Comparison of ENCODE assay signal across 14 mouse cellular contexts in the genomic region with DNA sequence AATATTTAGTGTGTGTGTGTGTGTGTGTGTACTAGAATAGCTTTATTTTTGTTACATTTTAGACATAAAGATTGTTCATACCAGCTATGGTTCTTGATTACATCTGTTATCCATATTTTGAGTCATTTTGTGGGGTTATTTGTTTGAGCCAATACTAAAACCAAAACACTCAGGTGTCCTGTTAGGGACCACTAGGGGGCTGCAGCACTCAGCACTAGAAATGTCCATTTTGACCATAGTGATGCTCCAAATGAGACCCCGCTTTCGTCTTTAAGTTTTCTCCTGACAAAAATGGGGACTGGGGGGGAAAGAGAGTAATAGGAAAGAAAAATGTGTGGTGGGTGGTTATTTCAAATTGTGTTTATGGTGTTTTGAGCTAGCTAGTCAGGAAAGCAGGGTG. TPM values are rescaled to one million over a fixed set of nuclear protein-coding genes. Genes with fewer than 3 reads are reported as not detected.
DNase-seq lines count a peak whose midpoint lies in the region; ATAC-seq and TF ChIP-seq lines count a peak whose summit lies in the region.
"Had no signal": no experiment of that assay in that cellular context is flagged by ENCODE, and none has a peak within 500 bp of the region (broad histone marks: within the 10 kb centered on the region; RNA-seq: fewer than 3 reads in every experiment).

No protein-coding gene starts in this region.

- TF ChIP-seq CTCF in liver, embryonic 14.5 days (IDR thresholded peaks at IDR 0.05; ENCODE audit: low read depth), result peak; percentile 25; the same call in 1 of the 2 replicates

- no peak overlapping the region for H3K4me3 ChIP-seq in forebrain, embryonic 14.5 days (ENCODE audit: low read depth, low read length)
- H3K4me3 ChIP-seq in forebrain, embryonic 13.5 days, result no peak overlapping the region
- H3K4me3 ChIP-seq in liver, embryonic 14.5 days (ENCODE audit: insufficient read depth in 1 of 2, low read depth in 2 of 2, low read length in 2 of 2), result no peak overlapping the region
- no peak overlapping the region for H3K4me3 ChIP-seq in liver, embryonic 12.5 days
- H3K4me3 ChIP-seq: erythroblast, embryonic 14.5 days; liver, embryonic 15.5 days; megakaryocyte, embryonic 14.5 days had no signal

- no peak overlapping the region for H3K4me2 ChIP-seq in forebrain, embryonic 14.5 days (ENCODE audit: low read length)
- H3K4me2 ChIP-seq in forebrain, embryonic 13.5 days, result no peak overlapping the region
- H3K4me2 ChIP-seq in liver, embryonic 14.5 days (ENCODE audit: low read depth), result no peak overlapping the region
- no peak overlapping the region for H3K4me2 ChIP-seq in liver, embryonic 12.5 days
- H3K4me2 ChIP-seq: liver, embryonic 15.5 days had no signal

- no peak overlapping the region for H3K9ac ChIP-seq in forebrain, embryonic 14.5 days (ENCODE audit: low read length)
- H3K9ac ChIP-seq in forebrain, embryonic 13.5 days, result no peak overlapping the region
- H3K9ac ChIP-seq in liver, embryonic 14.5 days (replicated peaks), result no peak overlapping the region
- H3K9ac ChIP-seq in liver, embryonic 12.5 days, result no peak overlapping the region
- H3K9ac ChIP-seq: liver, embryonic 15.5 days had no signal

- no peak overlapping the region for H3K27ac ChIP-seq in forebrain, embryonic 14.5 days (ENCODE audit: low read depth, low read length)
- H3K27ac ChIP-seq in forebrain, embryonic 13.5 days, result no peak overlapping the region
- H3K27ac ChIP-seq in liver, embryonic 14.5 days, result no peak overlapping the region
- H3K27ac ChIP-seq in liver, embryonic 12.5 days, result no peak overlapping the region
- H3K27ac ChIP-seq: liver, embryonic 15.5 days had no signal

- H3K9me3 ChIP-seq in forebrain, embryonic 14.5 days (replicated peaks; ENCODE audit: control insufficient read depth, low read length), result no peaks in the 10 kb centered on the region
- H3K9me3 ChIP-seq in forebrain, embryonic 13.5 days (replicated peaks), result no peaks in the 10 kb centered on the region
- no peaks in the 10 kb centered on the region for H3K9me3 ChIP-seq in liver, embryonic 14.5 days (ENCODE audit: control insufficient read depth, low read length)
- H3K9me3 ChIP-seq in liver, embryonic 12.5 days (replicated peaks), result no peaks in the 10 kb centered on the region
- H3K9me3 ChIP-seq: liver, embryonic 15.5 days; megakaryocyte, embryonic 14.5 days had no signal

- TF ChIP-seq EP300 in liver, embryonic 14.5 days (IDR thresholded peaks at IDR 0.05; ENCODE audit: low read depth), result no peak

- H3K36me3 ChIP-seq in forebrain, embryonic 14.5 days (ENCODE audit: control insufficient read depth, insufficient read depth, low read length), result peaks cover 96% of the 10 kb centered on the region
- H3K36me3 ChIP-seq in forebrain, embryonic 13.5 days (ENCODE audit: poor library complexity, severe bottlenecking), result peaks cover 96% of the 10 kb centered on the region
- H3K36me3 ChIP-seq in liver, embryonic 14.5 days (replicated peaks; ENCODE audit: control insufficient read depth, insufficient read depth, low read depth), result peaks cover 79% of the 10 kb centered on the region
- H3K36me3 ChIP-seq in liver, embryonic 12.5 days, result peaks cover 98% of the 10 kb centered on the region

- no peaks in the 10 kb centered on the region for H3K27me3 ChIP-seq in forebrain, embryonic 14.5 days (replicated peaks; ENCODE audit: control insufficient read depth, insufficient read depth, low read length)
- H3K27me3 ChIP-seq in forebrain, embryonic 13.5 days, result no peaks in the 10 kb centered on the region
- no peaks in the 10 kb centered on the region for H3K27me3 ChIP-seq in liver, embryonic 14.5 days (ENCODE audit: control insufficient read depth, insufficient read depth, low read length)
- H3K27me3 ChIP-seq in liver, embryonic 12.5 days (replicated peaks), result no peaks in the 10 kb centered on the region
- H3K27me3 ChIP-seq: liver, embryonic 15.5 days; megakaryocyte, embryonic 14.5 days had no signal

- no peaks in the 10 kb centered on the region for H3K4me1 ChIP-seq in forebrain, embryonic 14.5 days (ENCODE audit: control insufficient read depth, insufficient read depth, low read length)
- H3K4me1 ChIP-seq in forebrain, embryonic 13.5 days, result no peaks in the 10 kb centered on the region
- H3K4me1 ChIP-seq in liver, embryonic 14.5 days (replicated peaks; ENCODE audit: control insufficient read depth in 2 of 2, insufficient read depth in 2 of 2, low read length in 1 of 2), result no peaks in the 10 kb centered on the region
- no peaks in the 10 kb centered on the region for H3K4me1 ChIP-seq in liver, embryonic 12.5 days
- H3K4me1 ChIP-seq: liver, embryonic 15.5 days; megakaryocyte, embryonic 14.5 days had no signal

- peak; percentile 59 for DNase-seq in forebrain, embryonic 14.5 days (ENCODE audit: low spot score)
- no peak for DNase-seq in liver, embryonic 14.5 days (ENCODE audit: low read depth in 3 of 3, low spot score in 3 of 3)
- DNase-seq in NIH3T3 (ENCODE audit: low read depth), result peak; percentile 56
- peak; percentile 45 for DNase-seq in retina, postnatal 1 day
- DNase-seq: cerebellum, adult 9-10 months; kidney, postnatal 25 days; thymus, postnatal 14 days had no signal

- ATAC-seq in forebrain, embryonic 14.5 days, result no peak
- no peak for ATAC-seq in forebrain, embryonic 13.5 days
- ATAC-seq in liver, embryonic 14.5 days (ENCODE audit: insufficient read depth), result no peak
- no peak for ATAC-seq in liver, embryonic 12.5 days
- ATAC-seq in monocyte, adult 5-6 weeks (replicated peaks; ENCODE audit: insufficient number of reproducible peaks, low FRiP score, low TSS enrichment, poor library complexity, severe bottlenecking), result no peak
- ATAC-seq: activated CD4-positive, CD25-positive, alpha-beta regulatory T cell, adult 4 months had no signal

- WGBS in forebrain, embryonic 14.5 days, result 59% methylated on average over 2 of the region's 2 CpGs
- 73% methylated on average over 2 of the region's 2 CpGs for WGBS in forebrain, embryonic 13.5 days
- 89% methylated on average over 2 of the region's 2 CpGs for WGBS in liver, embryonic 14.5 days (ENCODE audit: insufficient replicate concordance)
- WGBS in liver, embryonic 12.5 days (ENCODE audit: insufficient replicate concordance), result 91% methylated on average over 2 of the region's 2 CpGs

RNA-seq across cellular contexts. Expression of gene Fgfbp3, which starts 33.1 kb away (rescaled TPM):
- 21.4 and 22.0 TPM in 2 replicates for polyA plus RNA-seq in forebrain, embryonic 14.5 days (2014; fragmentation: Nextera tagmentation; extraction: Ambion mirVana)
- 25.5 and 26.2 TPM in 2 replicates for polyA plus RNA-seq in forebrain, embryonic 13.5 days (2015; fragmentation: Nextera tagmentation; extraction: Ambion mirVana)
- 1.1 and 1.2 TPM in 2 replicates for polyA plus RNA-seq in liver, embryonic 14.5 days (2012; rRNA removed)
- 0.72 and 0.97 TPM in 2 replicates for polyA plus RNA-seq in liver, embryonic 14.5 days (2014; fragmentation: Nextera tagmentation; extraction: Ambion mirVana)
- 2.5 and 2.9 TPM in 2 replicates for polyA plus RNA-seq in liver, embryonic 12.5 days (2016; fragmentation: Nextera tagmentation; extraction: Ambion mirVana)
- 3.1 to 4.4 TPM (median 3.4 TPM) in 3 replicates for total RNA-seq in monocyte, adult 5-6 weeks (2017)
- polyA plus RNA-seq: activated CD4-positive, CD25-positive, alpha-beta regulatory T cell, adult 4 months had no signal

RNA-seq across cellular contexts. Expression of gene Btaf1, which starts 39.6 kb away (rescaled TPM):
- polyA plus RNA-seq in forebrain, embryonic 14.5 days (2014; fragmentation: Nextera tagmentation; extraction: Ambion mirVana), result 11.4 and 13.4 TPM in 2 replicates
- 11.0 and 12.3 TPM in 2 replicates for polyA plus RNA-seq in forebrain, embryonic 13.5 days (2015; fragmentation: Nextera tagmentation; extraction: Ambion mirVana)
- polyA plus RNA-seq in liver, embryonic 14.5 days (2012; rRNA removed), result 6.5 and 8.4 TPM in 2 replicates
- 13.1 and 14.8 TPM in 2 replicates for polyA plus RNA-seq in liver, embryonic 14.5 days (2014; fragmentation: Nextera tagmentation; extraction: Ambion mirVana)
- 23.0 and 24.8 TPM in 2 replicates for polyA plus RNA-seq in liver, embryonic 12.5 days (2016; fragmentation: Nextera tagmentation; extraction: Ambion mirVana)
- total RNA-seq in monocyte, adult 5-6 weeks (2017), result 69.8 to 97.4 TPM (median 81.6 TPM) in 3 replicates

RNA-seq across cellular contexts. Expression of gene Tnks2, which starts 52.3 kb away (rescaled TPM):
- 50.0 and 50.7 TPM in 2 replicates for polyA plus RNA-seq in forebrain, embryonic 14.5 days (2014; fragmentation: Nextera tagmentation; extraction: Ambion mirVana)
- polyA plus RNA-seq in forebrain, embryonic 13.5 days (2015; fragmentation: Nextera tagmentation; extraction: Ambion mirVana), result 41.5 and 41.9 TPM in 2 replicates
- 13.5 and 19.4 TPM in 2 replicates for polyA plus RNA-seq in liver, embryonic 14.5 days (2012; rRNA removed)
- polyA plus RNA-seq in liver, embryonic 14.5 days (2014; fragmentation: Nextera tagmentation; extraction: Ambion mirVana), result 19.0 and 21.0 TPM in 2 replicates
- 34.5 and 36.2 TPM in 2 replicates for polyA plus RNA-seq in liver, embryonic 12.5 days (2016; fragmentation: Nextera tagmentation; extraction: Ambion mirVana)
- total RNA-seq in monocyte, adult 5-6 weeks (2017), result 175 to 230 TPM (median 207 TPM) in 3 replicates

Comparison
In these comparisons a context has a peak if more than half of its experiments do, and no peak if none do; other contexts are left out.
1. DNase-seq: peak in forebrain, embryonic 14.5 days (single experiment), NIH3T3 (single experiment) and retina, postnatal 1 day (single experiment); none in liver, embryonic 14.5 days (0 of 3).